Mouse (Mus musculus) CH12.LX (cell line): Measurements from ENCODE around the gene Brap. TPM values are rescaled to one million over a fixed set of nuclear protein-coding genes. Genes with fewer than 3 reads are reported as not detected.

Experiments used
- DNase-seq: peaks from one replicate; pipeline ENCODE4 v3.0.0-alpha.2; 2013; ENCODE audit errors: extremely low read depth
- H3K27ac ChIP-seq: 2 replicates; pipeline ENCODE4 v1.5.1; 2012; ENCODE audit warnings: low read depth, mild to moderate bottlenecking, control low read depth, moderate library complexity; ENCODE audit not compliant: insufficient read depth
- H3K27me3 ChIP-seq: replicated peaks from 2 replicates; pipeline ENCODE3; 2012; ENCODE audit warnings: inconsistent platforms
- H3K36me3 ChIP-seq, 2 experiments: replicated peaks in 1 of 2; 2 replicates each; pipeline versions ENCODE3 to v1.6.1; 2012; ENCODE audit warnings: inconsistent platforms in 1 of 2, low read length in 1 of 2, mild to moderate bottlenecking in 1 of 2, mixed read lengths in 1 of 2, moderate library complexity in 1 of 2; ENCODE audit not compliant: control insufficient read depth in 1 of 2, insufficient read depth in 1 of 2
- H3K4me1 ChIP-seq, 2 experiments: 2 replicates each; pipeline ENCODE4 v1.6.1; 2012; ENCODE audit warnings: inconsistent platforms in 1 of 2, moderate library complexity in 1 of 2; ENCODE audit not compliant: insufficient read depth in 2 of 2, control insufficient read depth in 1 of 2
- H3K4me2 ChIP-seq: 2 replicates; pipeline ENCODE4 v1.6.1; 2012; ENCODE audit warnings: low read depth, mild to moderate bottlenecking, control low read depth; ENCODE audit not compliant: poor library complexity, insufficient read depth, severe bottlenecking
- H3K4me3 ChIP-seq, 3 experiments: fragments of 150-350 bp in 1 of 3; sonication (generic) in 1 of 3; replicated peaks in 1 of 3; 2 replicates each; pipeline versions ENCODE3 to v1.5.1; 2011 to 2012; ENCODE audit warnings: low read depth in 2 of 3, low read length in 2 of 3, mild to moderate bottlenecking in 2 of 3, moderate library complexity in 2 of 3, control low read depth in 1 of 3, improper control_type of control experiment in 1 of 3, inconsistent platforms in 1 of 3, mixed read lengths in 1 of 3; ENCODE audit not compliant: poor library complexity in 1 of 3
- H3K79me2 ChIP-seq: replicated peaks from 2 replicates; pipeline ENCODE4 v1.6.1; 2012; ENCODE audit warnings: mild to moderate bottlenecking, moderate library complexity; ENCODE audit not compliant: control insufficient read depth, poor library complexity, insufficient read depth, severe bottlenecking; ENCODE audit errors: extremely low read depth
- H3K9ac ChIP-seq: 2 replicates; pipeline ENCODE4 v1.6.1; 2012; ENCODE audit warnings: low read depth, mild to moderate bottlenecking, control low read depth, moderate library complexity; ENCODE audit not compliant: insufficient read depth
- H3K9me3 ChIP-seq: replicated peaks from 2 replicates; pipeline ENCODE3; 2012; ENCODE audit warnings: low read length, inconsistent platforms, mixed read lengths
- CHD1 ChIP-seq: IDR thresholded peaks from 2 replicates; pipeline ENCODE4 v1.6.1; 2012; ENCODE audit warnings: low read depth, low read length, improper control_type of control experiment, inconsistent platforms
- CTCF ChIP-seq, 2 experiments: IDR thresholded peaks in 1 of 2; conservative IDR thresholded peaks in 1 of 2; 2 replicates each; pipeline ENCODE4 v1.5.1; 2011 to 2012; ENCODE audit warnings: low read depth in 2 of 2, low read length in 2 of 2, improper control_type of control experiment in 1 of 2, inconsistent platforms in 1 of 2, mild to moderate bottlenecking in 1 of 2, moderate library complexity in 1 of 2
- E2F4 ChIP-seq: IDR thresholded peaks from 2 replicates; pipeline ENCODE4 v1.6.1; 2011; ENCODE audit warnings: low read depth, low read length, improper control_type of control experiment; ENCODE audit not compliant: insufficient replicate concordance
- ELF1 ChIP-seq: IDR thresholded peaks from 2 replicates; pipeline ENCODE4 v1.6.1; 2014; ENCODE audit warnings: low read depth, mild to moderate bottlenecking, inconsistent platforms, low read length, improper control_type of control experiment
- JUN ChIP-seq: IDR thresholded peaks from 2 replicates; pipeline ENCODE4 v1.6.1; 2011; ENCODE audit warnings: low read depth, mild to moderate bottlenecking, low read length, improper control_type of control experiment, moderate library complexity; ENCODE audit not compliant: insufficient read depth
- MAFK ChIP-seq: IDR thresholded peaks from 2 replicates; pipeline ENCODE4 v1.6.1; 2011; ENCODE audit warnings: low read length, improper control_type of control experiment; ENCODE audit not compliant: insufficient replicate concordance
- MXI1 ChIP-seq: IDR thresholded peaks from 2 replicates; pipeline ENCODE4 v1.6.1; 2011; ENCODE audit warnings: mild to moderate bottlenecking, low read depth, low read length, improper control_type of control experiment
- NRF1 ChIP-seq: IDR thresholded peaks from 2 replicates; pipeline ENCODE4 v1.6.1; 2014; ENCODE audit warnings: low read depth, mild to moderate bottlenecking, inconsistent platforms, low read length, improper control_type of control experiment, moderate library complexity
- POLR2A ChIP-seq: IDR thresholded peaks from 2 replicates; pipeline ENCODE4 v1.6.1; 2011; ENCODE audit warnings: low read depth, mild to moderate bottlenecking, improper control_type of control experiment, low read length
- RAD21 ChIP-seq: IDR thresholded peaks from 2 replicates; pipeline ENCODE4 v1.6.1; 2011; ENCODE audit warnings: low read depth, mild to moderate bottlenecking, low read length, improper control_type of control experiment, moderate library complexity
- RCOR1 ChIP-seq: conservative IDR thresholded peaks from 2 replicates; pipeline ENCODE4 v1.6.1; 2012; ENCODE audit warnings: low read depth, mild to moderate bottlenecking, inconsistent platforms, low read length, improper control_type of control experiment
- SMC3 ChIP-seq: IDR thresholded peaks from 2 replicates; pipeline ENCODE4 v1.6.1; 2011; ENCODE audit warnings: low read depth, low read length, improper control_type of control experiment
- USF2 ChIP-seq: conservative IDR thresholded peaks from 2 replicates; pipeline ENCODE4 v1.6.1; 2011; ENCODE audit warnings: low read depth, low read length, improper control_type of control experiment
- dilution Hi-C: fragments of 300-500 bp; cut with MboI; formaldehyde crosslinking; loops from 2 replicates; pipeline ENCODE4 v1.14.3; 2020; ENCODE audit warnings: low sequenced_read_pairs; ENCODE audit not compliant: extremely low pct_unique_long_range_greater_than_20kb, extremely low pct_ligation_motif_present
- in situ Hi-C: fragments of 300-500 bp; cut with MboI; formaldehyde crosslinking; loops from 3 replicates; pipeline ENCODE4 v1.14.3; 2019; ENCODE audit warnings: low sequenced_read_pairs, low pct_ligation_motif_present, low pct_unique_long_range_greater_than_20kb, mixed read lengths
- polyA plus RNA-seq: library from polyadenylated mRNA; unstranded; fragments of >175 nt; gene quantifications from 2 replicates; pipeline ENCODE4 v1.2.1, GENCODE M21; 2012; ENCODE audit warnings: low read depth; ENCODE audit not compliant: insufficient read length
- total RNA-seq, 2 experiments: library from RNA; depleted of rRNA; stranded (reverse); fragments of 300-350 nt in 1 of 2; fragments of >200 nt in 1 of 2; gene quantifications; 2 replicates each; pipeline ENCODE4 v1.2.3; 2012 to 2014

Gene Brap
- total and polyA plus RNA-seq, 3 experiments = 23.7 to 33.3 (median 29.8) TPM

GRCm38 (mm10) chr5:121670412-121670811 lies 10.0 kb downstream of the Brap start:
- dilution Hi-C loops (no loop called here), in situ Hi-C loops (no loop called here)
- peak; percentile 24 for DNase-seq
- H3K36me3 ChIP-seq = peaks cover 41 to 84% of the 10 kb centered on the region in 2 experiments
- no peaks in the 10 kb centered on the region for H3K27me3 ChIP-seq
- no peaks in the 10 kb centered on the region for H3K9me3 ChIP-seq
- H3K4me3 ChIP-seq = no peak overlapping the region
- H3K79me2 ChIP-seq = no peaks in the 10 kb centered on the region
- no peak overlapping the region for H3K9ac ChIP-seq
- no peak overlapping the region for H3K27ac ChIP-seq
- H3K4me1 ChIP-seq = no peaks in the 10 kb centered on the region
- TF ChIP-seq SMC3 (no peak), CTCF (conservative IDR thresholded peaks at IDR 0.05 in 1 of 2, IDR thresholded peaks at IDR 0.05 in 1 of 2; ENCODE audit: low read depth in 2 of 2, low read length in 2 of 2) (peak; percentile 50 to 62), RAD21 (peak; percentile 8)
- TF ChIP-seq, all 38 proteins: peak for 2
- no peak overlapping the region for H3K4me2 ChIP-seq

GRCm38 (mm10) chr5:121682250-121682649 lies 21.9 kb downstream of the Brap start:
- H3K79me2 ChIP-seq = no peaks in the 10 kb centered on the region
- no peak for TF ChIP-seq E2F4
- TF ChIP-seq CHD1 = no peak
- TF ChIP-seq, all 38 proteins: peak for 0
- in situ Hi-C loops = no loop called here
- dilution Hi-C loops = no loop called here
- Histone ChIP-seq H3K27me3 (no peaks in the 10 kb centered on the region), H3K36me3 (peaks cover 66 to 96% of the 10 kb centered on the region in 2 experiments), H3K4me2 (no peak overlapping the region), H3K9ac (no peak overlapping the region), H3K27ac (no peak overlapping the region), H3K9me3 (no peaks in the 10 kb centered on the region), H3K4me1 (no peaks in the 10 kb centered on the region), H3K4me3 (no peak overlapping the region)
- DNase-seq = no peak

- dilution Hi-C loops = no loop called here
- no peaks in the 10 kb centered on the region for H3K27me3 ChIP-seq
- no peaks in the 10 kb centered on the region for H3K79me2 ChIP-seq
- in situ Hi-C loops = no loop called here
- no peak overlapping the region for H3K27ac ChIP-seq
- H3K4me3 ChIP-seq = no peak overlapping the region
- H3K4me2 ChIP-seq = no peak overlapping the region
- no peaks in the 10 kb centered on the region for H3K9me3 ChIP-seq
- TF ChIP-seq RAD21 (no peak), RCOR1 (no peak), CTCF (conservative IDR thresholded peaks at IDR 0.05 in 1 of 2, IDR thresholded peaks at IDR 0.05 in 1 of 2; ENCODE audit: low read depth in 2 of 2, low read length in 2 of 2) (no peak), JUN (no peak), NRF1 (no peak), MAFK (no peak), ELF1 (no peak), E2F4 (no peak), POLR2A (no peak), USF2 (no peak), MXI1 (no peak)
- no peaks in the 10 kb centered on the region for H3K4me1 ChIP-seq
- DNase-seq = no peak
- H3K36me3 ChIP-seq = peaks cover 48 to 74% of the 10 kb centered on the region in 2 experiments
- no peak overlapping the region for H3K9ac ChIP-seq
Measured at GRCm38 (mm10) chr5:121685495-121685894, 25.1 kb downstream of the Brap start.
